ENCODE assay signal across 28 mouse cellular contexts in genomic region chr6:143073914-143074313, GRCm38 (mm10). TPM values are rescaled to one million over a fixed set of nuclear protein-coding genes. Genes with fewer than 3 reads are reported as not detected.
DNase-seq lines count a peak whose midpoint lies in the region; ATAC-seq lines count a peak whose summit lies in the region.
"Had no signal": no experiment of that assay in that cellular context is flagged by ENCODE, and none has a peak within 500 bp of the region (broad histone marks: within the 10 kb centered on the region; RNA-seq: fewer than 3 reads in every experiment).

No protein-coding gene starts in this region.

- WGBS in hindbrain, embryonic 16.5 days = 91% methylated on average over 1 of the region's 1 CpGs
- WGBS in forebrain, embryonic 14.5 days = 95% methylated on average over 1 of the region's 1 CpGs

- H3K9ac ChIP-seq in hindbrain, embryonic 16.5 days (ENCODE audit: low read depth, low read length) = no peak overlapping the region
- no peak overlapping the region for H3K9ac ChIP-seq in forebrain, embryonic 14.5 days (ENCODE audit: low read length)
- H3K9ac ChIP-seq: forebrain, postnatal 0 days; heart, embryonic 13.5 days; hindbrain, embryonic 12.5 days; limb, embryonic 13.5 days; liver, embryonic 13.5 days; lung, embryonic 14.5 days; stomach, embryonic 15.5 days had no signal

- no peaks in the 10 kb centered on the region for H3K9me3 ChIP-seq in hindbrain, embryonic 16.5 days (ENCODE audit: control insufficient read depth, low read length)
- H3K9me3 ChIP-seq in forebrain, embryonic 14.5 days (replicated peaks; ENCODE audit: control insufficient read depth, low read length) = no peaks in the 10 kb centered on the region
- H3K9me3 ChIP-seq: embryonic facial prominence, embryonic 10.5 days; forebrain, embryonic 10.5 days; heart, embryonic 13.5 days; hindbrain, embryonic 12.5 days; limb, embryonic 13.5 days; liver, embryonic 13.5 days; midbrain, embryonic 10.5 days; stomach, embryonic 15.5 days had no signal

- no peak overlapping the region for H3K4me3 ChIP-seq in hindbrain, embryonic 16.5 days (ENCODE audit: low read length)
- H3K4me3 ChIP-seq in forebrain, embryonic 14.5 days (ENCODE audit: low read depth, low read length) = no peak overlapping the region
- H3K4me3 ChIP-seq: embryonic facial prominence, embryonic 10.5 days; forebrain, embryonic 10.5 days; heart, adult 2 months; heart, embryonic 13.5 days; hindbrain, embryonic 12.5 days; layer of hippocampus, adult 2 months; limb, embryonic 13.5 days; liver, embryonic 13.5 days; midbrain, embryonic 10.5 days; stomach, embryonic 15.5 days had no signal

- H3K4me1 ChIP-seq in hindbrain, embryonic 16.5 days (ENCODE audit: control insufficient read depth, insufficient read depth, low read depth, low read length) = no peaks in the 10 kb centered on the region
- H3K4me1 ChIP-seq in forebrain, embryonic 14.5 days (ENCODE audit: control insufficient read depth, insufficient read depth, low read length) = no peaks in the 10 kb centered on the region
- H3K4me1 ChIP-seq: embryonic facial prominence, embryonic 10.5 days; forebrain, embryonic 10.5 days; hindbrain, embryonic 12.5 days; limb, embryonic 13.5 days; midbrain, embryonic 10.5 days; stomach, embryonic 15.5 days had no signal

- no peak overlapping the region for H3K27ac ChIP-seq in hindbrain, embryonic 16.5 days (ENCODE audit: low read depth, low read length)
- H3K27ac ChIP-seq in forebrain, embryonic 14.5 days (ENCODE audit: low read depth, low read length) = no peak overlapping the region
- H3K27ac ChIP-seq: embryonic facial prominence, embryonic 10.5 days; forebrain, embryonic 10.5 days; heart, adult 2 months; heart, embryonic 13.5 days; hindbrain, embryonic 12.5 days; layer of hippocampus, adult 2 months; limb, embryonic 13.5 days; midbrain, embryonic 10.5 days; stomach, embryonic 15.5 days had no signal

- H3K27me3 ChIP-seq in hindbrain, embryonic 16.5 days (replicated peaks; ENCODE audit: control insufficient read depth, insufficient read depth, low read length) = no peaks in the 10 kb centered on the region
- H3K27me3 ChIP-seq in forebrain, embryonic 14.5 days (replicated peaks; ENCODE audit: control insufficient read depth, insufficient read depth, low read length) = no peaks in the 10 kb centered on the region
- H3K27me3 ChIP-seq: heart, embryonic 13.5 days; hindbrain, embryonic 12.5 days; limb, embryonic 13.5 days; liver, embryonic 13.5 days; stomach, embryonic 15.5 days had no signal

- ATAC-seq in common myeloid progenitor, adult 5-6 weeks (replicated peaks; ENCODE audit: low read depth, poor library complexity, severe bottlenecking) = peak; percentile 48
- peak; percentile 53 for ATAC-seq in megakaryocyte, adult 5-6 weeks (ENCODE audit: poor library complexity, severe bottlenecking)
- no peak for ATAC-seq in hindbrain, embryonic 16.5 days
- no peak for ATAC-seq in forebrain, embryonic 14.5 days
- no peak for ATAC-seq in erythroid progenitor cell, adult 5-6 weeks (replicated peaks; ENCODE audit: low FRiP score, poor library complexity, severe bottlenecking)
- ATAC-seq: forebrain, postnatal 0 days had no signal

- DNase-seq in CD4-positive, CD25-positive, alpha-beta regulatory T cell, adult 2 months (ENCODE audit: low read depth, low spot score) = peak; percentile 38
- no peak for DNase-seq in embryo, embryonic 10.5 days (ENCODE audit: low spot score)
- DNase-seq in forebrain, embryonic 14.5 days (ENCODE audit: low spot score) = no peak
- DNase-seq: adrenal gland, postnatal 25 days; cerebellum, adult 9-10 months; forebrain, postnatal 0 days; gastrocnemius, postnatal 25 days; heart, adult 2 months; heart, postnatal 14 days; kidney, adult 2 months; kidney, postnatal 25 days; liver, embryonic 13.5 days; lung, embryonic 14.5 days; lung, postnatal 36 days; right cerebral cortex, postnatal 14 days; thymus, postnatal 25 days had no signal

- peaks cover 26% of the 10 kb centered on the region for H3K36me3 ChIP-seq in hindbrain, embryonic 16.5 days (ENCODE audit: control insufficient read depth, insufficient read depth, low read length)
- H3K36me3 ChIP-seq in forebrain, embryonic 14.5 days (ENCODE audit: control insufficient read depth, insufficient read depth, low read length) = peaks cover 64% of the 10 kb centered on the region

- H3K4me2 ChIP-seq in hindbrain, embryonic 16.5 days (ENCODE audit: low read length) = no peak overlapping the region
- H3K4me2 ChIP-seq in forebrain, embryonic 14.5 days (ENCODE audit: low read length) = no peak overlapping the region
- H3K4me2 ChIP-seq: heart, embryonic 13.5 days; hindbrain, embryonic 12.5 days; limb, embryonic 13.5 days; liver, embryonic 13.5 days; lung, embryonic 14.5 days; stomach, embryonic 15.5 days had no signal

RNA-seq across cellular contexts. Expression of gene C2cd5, which starts 26.0 kb away (rescaled TPM):
- total RNA-seq in common myeloid progenitor, adult 5-6 weeks (2017) = 33.8 and 38.7 TPM in 2 replicates
- total RNA-seq in megakaryocyte, adult 5-6 weeks (2015) = 51.0 and 52.8 TPM in 2 replicates
- total RNA-seq in megakaryocyte, adult 5-6 weeks (2017) = 48.4 and 60.4 TPM in 2 replicates
- polyA plus RNA-seq in hindbrain, embryonic 16.5 days (2015; fragmentation: Nextera tagmentation; extraction: Ambion mirVana) = 39.0 and 41.6 TPM in 2 replicates
- polyA plus RNA-seq in forebrain, embryonic 14.5 days (2014; fragmentation: Nextera tagmentation; extraction: Ambion mirVana) = 23.3 and 30.1 TPM in 2 replicates
- total RNA-seq in erythroid progenitor cell, adult 5-6 weeks (2015; ENCODE audit: low replicate concordance) = 103 and 135 TPM in 2 replicates
- total RNA-seq in erythroid progenitor cell, adult 5-6 weeks (2017; ENCODE audit: low replicate concordance) = 105 and 112 TPM in 2 replicates

Comparison
In these comparisons a context has a peak if more than half of its experiments do, and no peak if none do; other contexts are left out.
1. ATAC-seq: peak in common myeloid progenitor, adult 5-6 weeks (single experiment) and megakaryocyte, adult 5-6 weeks (single experiment); none in hindbrain, embryonic 16.5 days (single experiment), forebrain, embryonic 14.5 days (single experiment) and erythroid progenitor cell, adult 5-6 weeks (single experiment).